Mouse (Mus musculus): Measurements from ENCODE around the gene Kcnb1. TPM values are rescaled to one million over a fixed set of nuclear protein-coding genes. Genes with fewer than 3 reads are reported as not detected.

Kcnb1 gene
- polyA plus RNA-seq, 1 experiment from 2014 or later, result 0.96 TPM

DNA sequence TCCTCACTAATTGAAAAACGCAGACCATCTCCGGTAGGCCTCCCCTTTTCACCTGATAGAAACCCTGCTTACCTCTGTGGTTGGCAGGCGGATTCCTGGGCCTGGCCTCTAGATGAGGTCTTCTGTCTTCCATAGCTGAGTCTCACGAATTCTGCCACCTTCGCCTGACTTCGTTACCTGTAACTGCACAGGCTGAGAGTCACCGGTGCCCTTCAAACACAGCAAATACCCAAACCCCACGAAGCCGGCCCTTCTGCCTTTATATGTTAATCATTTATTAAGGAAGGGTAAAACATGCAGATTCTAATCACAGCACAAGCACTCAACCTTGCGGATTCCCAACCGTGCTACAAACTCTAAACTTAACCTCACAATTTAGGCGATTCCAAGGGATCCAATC, 130.0 kb downstream of the Kcnb1 start:
- peaks cover 17% of the 10 kb centered on the region for H3K36me3 ChIP-seq (ENCODE audit: control insufficient read depth, insufficient read depth, low read length)
- peaks cover 12% of the 10 kb centered on the region for H3K4me1 ChIP-seq (ENCODE audit: control insufficient read depth, insufficient read depth, low read length)
- H3K27ac ChIP-seq (ENCODE audit: low read depth, low read length), result no peak overlapping the region
- no peaks in the 10 kb centered on the region for H3K9me3 ChIP-seq (ENCODE audit: control insufficient read depth, low read length)
- WGBS, result 69% methylated on average over 12 of the region's 12 CpGs
- no peak overlapping the region for H3K4me2 ChIP-seq
- peak overlapping the region; percentile 30; the same call in 1 of the 2 replicates for H3K9ac ChIP-seq (ENCODE audit: low read length)
- ATAC-seq (ENCODE audit: low FRiP score) (no peak), DNase-seq (ENCODE audit: low spot score, missing footprints) (no peak)
- no peak overlapping the region for H3K4me3 ChIP-seq (ENCODE audit: low read depth, low read length)
- H3K27me3 ChIP-seq (ENCODE audit: control insufficient read depth, insufficient read depth, low read length), result no peaks in the 10 kb centered on the region

- Histone ChIP-seq H3K27me3 (ENCODE audit: control insufficient read depth, insufficient read depth, low read length) (no peaks in the 10 kb centered on the region), H3K36me3 (ENCODE audit: control insufficient read depth, insufficient read depth, low read length) (peaks cover 15% of the 10 kb centered on the region), H3K27ac (ENCODE audit: low read depth, low read length) (no peak overlapping the region), H3K9me3 (ENCODE audit: control insufficient read depth, low read length) (no peaks in the 10 kb centered on the region), H3K9ac (ENCODE audit: low read length) (peak overlapping the region; percentile 20; the same call in 1 of the 2 replicates), H3K4me1 (ENCODE audit: control insufficient read depth, insufficient read depth, low read length) (peaks cover 7% of the 10 kb centered on the region), H3K4me3 (ENCODE audit: low read depth, low read length) (no peak overlapping the region), H3K4me2 (no peak overlapping the region)
- ATAC-seq (ENCODE audit: low FRiP score), result no peak
- no peak for DNase-seq (ENCODE audit: low spot score, missing footprints)
- WGBS, result 32% methylated on average over 8 of the region's 8 CpGs
These were observed 130.4 kb downstream of the Kcnb1 start for GRCm38 (mm10) chr2:167059536-167059935.

DNA sequence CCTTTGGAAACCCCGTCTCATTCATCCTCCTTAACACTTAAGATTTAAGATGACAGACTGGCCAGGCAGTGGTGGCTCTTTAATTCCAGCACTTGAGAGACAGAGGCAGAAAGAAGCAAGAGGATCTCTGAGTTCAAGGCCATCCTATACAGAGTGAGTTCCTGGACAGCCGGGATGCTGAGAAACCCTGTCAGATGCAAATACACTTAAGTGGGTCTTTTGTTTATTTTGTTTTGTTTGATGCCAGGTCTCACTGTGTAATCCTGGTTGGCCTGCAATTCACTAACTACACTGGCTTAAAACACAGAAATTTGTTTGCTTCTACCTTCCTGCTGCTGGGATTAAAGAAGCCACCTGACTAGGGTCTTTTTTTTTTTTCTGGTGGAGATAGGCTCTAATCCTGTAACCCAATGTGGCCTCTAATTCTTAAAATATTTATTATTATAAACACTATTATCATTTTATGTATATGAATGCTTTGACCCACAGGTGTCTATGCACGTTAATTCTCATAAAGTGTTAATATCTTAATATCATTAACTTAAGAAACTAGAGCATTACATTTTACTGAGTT, 131.1 kb downstream of the Kcnb1 start:
- no peak overlapping the region for H3K27ac ChIP-seq (ENCODE audit: low read depth, low read length)
- peaks cover 15% of the 10 kb centered on the region for H3K36me3 ChIP-seq (ENCODE audit: control insufficient read depth, insufficient read depth, low read length)

DNA sequence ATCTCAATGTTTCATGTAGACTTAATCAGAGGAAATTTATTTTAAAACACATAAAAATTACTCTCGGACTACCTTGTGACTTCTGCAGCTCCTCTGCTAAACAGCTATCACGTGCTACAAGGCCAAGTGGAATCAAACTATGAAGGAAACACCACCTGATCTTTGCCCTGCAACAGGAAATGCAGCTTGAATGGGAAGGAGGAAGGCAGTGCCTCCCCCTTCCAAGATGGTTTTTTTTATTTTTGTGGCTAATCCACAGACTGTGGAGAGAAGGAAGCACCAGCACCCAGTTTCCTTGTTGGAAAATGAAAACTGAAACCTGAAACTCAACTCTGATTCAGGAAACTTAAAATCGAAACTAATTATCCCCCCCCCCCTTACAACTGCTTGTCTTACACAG, 131.8 kb downstream of the Kcnb1 start:
- Histone ChIP-seq H3K4me3 (ENCODE audit: low read depth, low read length) (no peak overlapping the region), H3K36me3 (ENCODE audit: control insufficient read depth, insufficient read depth, low read length) (peaks cover 15% of the 10 kb centered on the region), H3K9ac (ENCODE audit: low read length) (no peak overlapping the region), H3K27me3 (ENCODE audit: control insufficient read depth, insufficient read depth, low read length) (no peaks in the 10 kb centered on the region), H3K9me3 (ENCODE audit: control insufficient read depth, low read length) (no peaks in the 10 kb centered on the region), H3K4me2 (no peak overlapping the region), H3K27ac (ENCODE audit: low read depth, low read length) (no peak overlapping the region), H3K4me1 (ENCODE audit: control insufficient read depth, insufficient read depth, low read length) (peaks cover 7% of the 10 kb centered on the region)
- no peak for ATAC-seq (ENCODE audit: low FRiP score)
- DNase-seq (ENCODE audit: low spot score, missing footprints), result no peak
- 79% methylated on average over 3 of the region's 3 CpGs for WGBS

More for the DNA sequence above, 131.1 kb downstream of the Kcnb1 start:
- DNase-seq (ENCODE audit: low spot score, missing footprints), result no peak
- H3K4me3 ChIP-seq (ENCODE audit: low read depth, low read length), result no peak overlapping the region
- ATAC-seq (ENCODE audit: low FRiP score), result no peak
- no peak overlapping the region for H3K9ac ChIP-seq (ENCODE audit: low read length)
- peaks cover 7% of the 10 kb centered on the region for H3K4me1 ChIP-seq (ENCODE audit: control insufficient read depth, insufficient read depth, low read length)
- WGBS, result 64% methylated on average over 3 of the region's 3 CpGs
- H3K9me3 ChIP-seq (ENCODE audit: control insufficient read depth, low read length), result no peaks in the 10 kb centered on the region
- no peaks in the 10 kb centered on the region for H3K27me3 ChIP-seq (ENCODE audit: control insufficient read depth, insufficient read depth, low read length)
- no peak overlapping the region for H3K4me2 ChIP-seq

GRCm38 (mm10) chr2:167056942-167057323, 133.0 kb downstream of the Kcnb1 start:
- Histone ChIP-seq H3K27me3 (ENCODE audit: control insufficient read depth, insufficient read depth, low read length) (no peaks in the 10 kb centered on the region), H3K4me2 (no peak overlapping the region), H3K9me3 (ENCODE audit: control insufficient read depth, low read length) (no peaks in the 10 kb centered on the region), H3K9ac (ENCODE audit: low read length) (no peak overlapping the region), H3K27ac (ENCODE audit: low read depth, low read length) (no peak overlapping the region), H3K36me3 (ENCODE audit: control insufficient read depth, insufficient read depth, low read length) (peaks cover 15% of the 10 kb centered on the region), H3K4me3 (ENCODE audit: low read depth, low read length) (no peak overlapping the region), H3K4me1 (ENCODE audit: control insufficient read depth, insufficient read depth, low read length) (peaks cover 6% of the 10 kb centered on the region)
- WGBS, result 86% methylated on average over 5 of the region's 5 CpGs
- no peak for DNase-seq (ENCODE audit: low spot score, missing footprints)
- ATAC-seq (ENCODE audit: low FRiP score), result no peak

DNA sequence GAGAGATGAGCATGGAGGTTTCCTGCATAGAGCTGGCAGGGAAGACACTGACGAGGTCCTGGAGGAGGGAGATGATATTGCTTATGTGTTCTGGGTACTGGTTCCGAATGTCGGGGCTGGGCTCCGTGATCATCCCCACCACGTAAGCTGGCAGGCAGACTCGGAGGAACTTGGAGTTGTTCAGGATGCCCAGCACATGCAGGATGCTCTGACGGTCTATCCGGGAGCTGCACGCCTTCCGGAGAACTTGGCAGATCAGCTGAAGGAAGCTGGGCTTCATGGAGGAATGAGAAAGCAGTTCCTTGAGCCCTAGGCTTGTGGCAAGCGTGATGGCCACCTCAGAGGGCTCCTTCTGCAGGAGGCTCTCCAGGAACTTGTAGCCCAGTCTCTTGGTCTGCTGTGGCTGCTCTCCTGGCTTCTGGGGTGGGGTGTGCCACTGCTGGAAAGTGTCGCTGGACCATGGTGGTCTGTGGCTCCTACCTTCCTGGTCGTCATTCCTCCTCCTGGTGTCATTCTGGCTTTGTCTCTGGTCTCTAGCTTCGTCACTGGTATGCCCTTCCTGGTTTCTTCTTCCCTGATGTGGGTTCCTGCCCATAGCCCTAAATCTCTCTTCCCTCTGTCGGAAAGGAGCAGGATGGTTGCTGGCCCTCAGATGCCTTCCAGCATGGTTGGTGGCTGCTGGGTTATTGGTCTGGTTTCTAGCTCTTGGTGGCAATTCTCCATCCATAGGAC, 133.6 kb downstream of the Kcnb1 start:
- Histone ChIP-seq H3K9me3 (ENCODE audit: control insufficient read depth, low read length) (no peaks in the 10 kb centered on the region), H3K9ac (ENCODE audit: low read length) (no peak overlapping the region), H3K4me3 (ENCODE audit: low read depth, low read length) (no peak overlapping the region), H3K4me2 (no peak overlapping the region), H3K36me3 (ENCODE audit: control insufficient read depth, insufficient read depth, low read length) (peaks cover 15% of the 10 kb centered on the region), H3K27ac (ENCODE audit: low read depth, low read length) (no peak overlapping the region), H3K27me3 (ENCODE audit: control insufficient read depth, insufficient read depth, low read length) (no peaks in the 10 kb centered on the region), H3K4me1 (ENCODE audit: control insufficient read depth, insufficient read depth, low read length) (peaks cover under 1% of the 10 kb centered on the region)
- DNase-seq (ENCODE audit: low spot score, missing footprints), result no peak
- ATAC-seq (ENCODE audit: low FRiP score), result no peak
- WGBS, result 95% methylated on average over 15 of the region's 15 CpGs

GRCm38 (mm10) chr2:167055386-167055785, 134.6 kb downstream of the Kcnb1 start:
- H3K9ac ChIP-seq (ENCODE audit: low read length), result no peak overlapping the region
- DNase-seq (ENCODE audit: low spot score, missing footprints) (no peak), ATAC-seq (ENCODE audit: low FRiP score) (no peak)
- H3K4me1 ChIP-seq (ENCODE audit: control insufficient read depth, insufficient read depth, low read length), result no peaks in the 10 kb centered on the region
- no peaks in the 10 kb centered on the region for H3K27me3 ChIP-seq (ENCODE audit: control insufficient read depth, insufficient read depth, low read length)
- no peak overlapping the region for H3K4me2 ChIP-seq
- 96% methylated on average over 15 of the region's 15 CpGs for WGBS
- H3K36me3 ChIP-seq (ENCODE audit: control insufficient read depth, insufficient read depth, low read length), result peaks cover 16% of the 10 kb centered on the region
- no peak overlapping the region for H3K4me3 ChIP-seq (ENCODE audit: low read depth, low read length)
- no peaks in the 10 kb centered on the region for H3K9me3 ChIP-seq (ENCODE audit: control insufficient read depth, low read length)
- no peak overlapping the region for H3K27ac ChIP-seq (ENCODE audit: low read depth, low read length)

DNA sequence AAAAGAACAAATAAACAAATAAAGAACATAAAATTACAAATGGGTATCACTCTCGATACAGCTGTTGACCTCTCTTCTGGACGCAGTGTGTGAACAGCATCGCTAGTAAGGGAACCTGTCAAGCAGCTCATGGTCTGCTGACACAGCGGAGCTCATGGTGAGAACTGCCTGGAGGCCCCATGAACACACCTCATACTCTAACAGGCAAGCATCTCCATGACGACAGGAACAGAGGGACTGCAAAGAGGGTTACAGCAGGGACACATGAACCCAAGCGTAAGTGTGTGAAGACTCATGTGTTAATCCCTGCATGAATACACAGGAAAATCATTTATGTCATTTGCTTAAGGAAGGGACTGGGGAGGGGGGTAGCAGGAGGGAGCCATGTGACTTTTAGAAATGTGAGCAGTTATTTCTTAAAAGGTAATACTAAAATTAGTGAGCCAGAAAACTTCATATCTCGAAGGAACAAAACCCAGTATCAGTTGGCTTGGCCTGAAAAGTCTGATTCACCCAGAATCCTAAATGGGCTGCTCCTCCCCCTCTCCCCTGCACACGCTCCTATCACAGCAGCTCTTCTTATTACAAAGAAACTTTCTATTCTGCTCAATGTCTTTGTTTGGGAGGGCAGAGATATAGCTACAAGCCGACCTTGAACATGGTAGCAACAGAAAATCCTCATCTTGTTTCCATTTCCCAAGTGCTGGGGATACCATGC, 136.7 kb downstream of the Kcnb1 start:
- no peak overlapping the region for H3K27ac ChIP-seq (ENCODE audit: low read depth, low read length)
- ATAC-seq (ENCODE audit: low FRiP score) (no peak), DNase-seq (ENCODE audit: low spot score, missing footprints) (no peak)
- H3K4me2 ChIP-seq, result no peak overlapping the region
- 77% methylated on average over 9 of the region's 9 CpGs for WGBS
- no peaks in the 10 kb centered on the region for H3K27me3 ChIP-seq (ENCODE audit: control insufficient read depth, insufficient read depth, low read length)
- no peaks in the 10 kb centered on the region for H3K4me1 ChIP-seq (ENCODE audit: control insufficient read depth, insufficient read depth, low read length)
- H3K9me3 ChIP-seq (ENCODE audit: control insufficient read depth, low read length), result no peaks in the 10 kb centered on the region
- H3K9ac ChIP-seq (ENCODE audit: low read length), result no peak overlapping the region
- peaks cover 23% of the 10 kb centered on the region for H3K36me3 ChIP-seq (ENCODE audit: control insufficient read depth, insufficient read depth, low read length)
- no peak overlapping the region for H3K4me3 ChIP-seq (ENCODE audit: low read depth, low read length)

Data from midbrain, embryonic 11.5 days (tissue).